Mouse (Mus musculus): Measurements from ENCODE around the gene Cib2. TPM values are rescaled to one million over a fixed set of nuclear protein-coding genes. Genes with fewer than 3 reads are reported as not detected.

Cib2 gene
- polyA plus RNA-seq, 1 experiment: 9.5 TPM

DNA sequence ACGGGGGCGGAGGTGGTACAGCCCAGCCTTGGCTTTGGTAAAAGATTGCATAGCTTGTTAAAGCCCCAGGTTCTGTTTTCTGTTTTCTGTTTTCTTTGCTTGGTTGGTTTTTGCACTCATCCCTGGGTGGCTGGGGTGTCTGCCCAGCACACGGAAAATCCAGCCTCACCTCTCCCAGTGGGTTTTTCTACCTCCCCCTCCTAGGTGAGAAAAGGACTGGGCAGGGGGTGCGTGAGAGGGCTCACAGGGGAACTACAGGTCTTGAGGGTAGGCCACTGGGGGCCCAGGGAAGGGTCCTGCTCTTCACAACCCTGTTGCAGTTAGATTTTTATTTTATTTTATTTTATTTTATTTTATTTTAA is 15.1 kb downstream of the Cib2 start:
- no peak for DNase-seq (ENCODE audit: low spot score)

DNA sequence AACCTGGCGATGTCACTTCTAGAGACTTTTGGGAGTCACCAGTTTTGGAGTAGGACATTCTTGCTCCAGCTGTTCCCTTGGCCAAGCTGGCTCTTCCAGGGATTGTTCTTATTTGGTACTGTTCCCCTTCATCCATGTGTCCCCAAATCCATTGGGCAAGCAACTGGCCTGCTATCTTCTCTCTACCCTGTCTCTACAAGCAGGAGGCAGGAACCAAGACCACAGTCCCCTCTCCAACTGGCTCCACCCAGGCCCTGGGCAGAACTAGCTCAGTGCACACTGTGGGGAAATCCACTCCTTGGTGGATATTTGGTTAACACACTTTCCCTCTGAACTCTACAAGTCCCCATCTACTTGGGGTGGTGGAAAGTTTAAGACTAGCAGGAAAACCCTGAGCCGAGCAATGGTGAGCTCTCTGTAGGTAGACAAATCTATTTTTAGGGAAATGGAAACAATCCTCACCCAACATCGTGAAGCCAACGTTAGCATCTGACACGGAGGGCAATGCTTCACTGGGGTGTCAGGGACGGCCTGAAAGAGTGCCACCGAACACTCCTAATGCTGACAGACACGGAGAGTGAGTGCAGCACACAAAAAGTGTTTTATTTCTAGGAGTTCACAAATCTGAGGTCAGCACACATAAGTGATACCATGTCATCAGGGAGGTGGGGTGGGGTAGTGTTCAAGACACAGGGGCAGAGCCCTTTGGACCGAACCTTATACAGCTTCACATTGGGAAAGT is 15.6 kb downstream of the Cib2 start:
- DNase-seq (ENCODE audit: low spot score): no peak

DNA sequence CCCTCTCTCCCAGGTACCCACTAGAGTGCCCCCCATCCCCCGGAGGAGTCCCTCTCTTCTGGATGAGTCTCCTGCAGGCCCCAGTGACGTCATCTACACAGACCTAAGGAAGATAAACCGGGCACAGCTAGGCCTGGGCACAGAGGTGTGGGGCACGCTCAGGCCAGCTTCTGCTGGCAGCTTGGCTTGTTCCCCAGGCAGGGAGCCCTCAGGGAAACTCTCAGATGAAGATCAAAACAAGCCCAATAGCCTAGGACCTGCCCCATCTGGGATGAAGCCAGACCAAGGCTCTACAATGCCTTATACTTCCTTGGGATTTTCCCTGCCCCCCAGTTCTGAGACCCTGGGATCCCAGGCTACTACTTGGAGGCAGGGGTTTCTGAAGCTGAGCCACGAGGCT is 19.2 kb downstream of the Cib2 start:
- DNase-seq (ENCODE audit: low spot score): no peak

DNA sequence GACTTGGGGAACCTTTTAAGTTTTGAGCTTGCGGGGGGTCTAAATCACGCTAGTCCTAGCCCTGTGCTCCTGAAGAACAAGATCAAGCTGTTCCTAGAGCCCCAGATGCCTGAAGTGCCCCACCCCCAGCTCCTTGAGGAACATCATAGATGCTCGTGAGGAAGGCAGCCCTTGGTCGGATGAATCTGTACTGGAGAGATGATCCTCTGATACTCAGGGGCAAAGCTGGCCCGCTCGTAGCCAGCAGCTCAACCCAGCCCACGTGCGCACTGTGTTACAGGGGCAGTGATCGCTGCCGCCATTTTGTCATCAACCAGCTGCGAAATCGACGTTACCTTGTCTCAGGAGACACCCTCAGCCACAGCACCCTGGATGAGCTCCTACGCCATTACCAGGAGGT is 21.3 kb downstream of the Cib2 start, which contains the start of gene Sh2d7:
Gene Sh2d7 (plus strand): TSS at position 301 of the 400 bp plus-strand sequence.
- DNase-seq (ENCODE audit: low spot score): no peak

DNA sequence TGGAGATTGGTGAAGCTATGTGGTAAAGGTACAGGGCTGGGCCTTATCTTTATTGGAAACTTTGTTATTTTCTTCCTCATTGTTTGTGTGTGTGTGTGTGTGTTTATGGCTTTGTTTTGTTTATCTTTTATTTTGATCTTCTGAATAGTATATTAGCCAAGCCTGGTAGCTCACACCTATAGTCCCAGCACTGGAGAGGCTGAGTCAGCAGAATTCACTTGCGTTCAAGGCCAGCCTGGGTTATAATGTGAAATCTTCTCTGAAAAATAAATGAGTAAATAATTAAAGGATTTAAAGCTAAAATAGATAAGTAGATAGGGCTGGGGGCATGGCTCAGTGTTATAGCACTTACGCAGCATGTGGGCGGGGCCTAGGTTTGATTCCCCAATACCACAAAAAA is 21.8 kb downstream of the Cib2 start:
- no peak for DNase-seq (ENCODE audit: low spot score)

DNA sequence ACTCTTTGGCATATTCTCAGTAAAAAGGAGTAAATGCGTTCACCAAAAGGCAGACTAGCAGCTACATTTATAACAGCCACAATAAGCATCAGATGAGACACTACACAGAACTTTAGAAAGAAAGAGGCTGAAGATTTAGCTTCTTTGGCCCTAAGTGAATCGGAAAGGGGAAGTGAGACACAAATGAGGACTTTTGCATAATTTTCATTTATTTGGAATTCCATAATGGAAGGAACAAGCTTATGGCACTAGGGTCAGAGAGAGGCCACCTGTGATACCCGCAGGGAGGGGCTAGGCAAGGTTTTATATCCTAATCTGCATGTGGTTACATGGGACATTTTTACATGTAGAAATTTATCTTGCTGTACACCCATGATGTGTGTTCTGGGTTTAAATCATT is 22.5 kb downstream of the Cib2 start:
- no peak for DNase-seq (ENCODE audit: low spot score)

DNA sequence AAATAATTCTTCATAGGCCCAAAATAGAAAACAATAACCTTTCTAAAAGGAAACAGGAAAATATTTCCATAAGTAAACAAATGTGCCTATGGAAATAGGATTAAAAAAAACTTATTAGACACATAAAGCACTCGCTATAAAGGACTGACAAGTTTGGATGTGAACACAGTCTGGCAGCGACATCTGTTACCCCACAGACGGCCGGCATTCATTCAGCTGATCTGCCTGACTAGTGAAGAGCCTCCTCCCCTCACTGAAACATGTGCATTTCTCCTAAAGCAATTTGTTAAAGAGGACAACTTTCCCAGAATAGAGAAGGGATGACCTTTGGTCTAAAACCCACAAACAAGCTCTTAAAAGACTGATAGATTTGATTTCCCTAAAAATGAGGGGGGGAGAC is 23.0 kb downstream of the Cib2 start:
- DNase-seq (ENCODE audit: low spot score): no peak

DNA sequence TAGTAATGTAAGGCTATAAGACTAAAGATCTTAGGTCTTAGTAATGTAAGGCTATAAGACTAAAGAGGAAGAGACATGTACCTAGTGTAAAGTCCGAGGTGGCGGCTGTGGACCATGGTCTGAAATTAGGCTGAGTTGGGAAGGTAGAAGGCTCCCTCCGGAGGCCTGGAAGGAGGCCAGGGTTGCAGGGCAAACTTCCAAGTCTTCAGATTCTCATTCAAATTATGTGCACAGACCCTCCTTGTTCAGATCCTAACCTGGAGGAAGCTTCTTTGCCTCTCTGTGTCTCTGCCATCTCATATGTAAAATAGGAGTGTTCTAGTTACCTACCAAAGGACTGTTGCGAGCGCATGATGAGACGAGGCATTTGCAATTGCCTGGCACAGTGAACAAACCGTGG is 23.8 kb downstream of the Cib2 start:
- DNase-seq (ENCODE audit: low spot score): no peak

DNA sequence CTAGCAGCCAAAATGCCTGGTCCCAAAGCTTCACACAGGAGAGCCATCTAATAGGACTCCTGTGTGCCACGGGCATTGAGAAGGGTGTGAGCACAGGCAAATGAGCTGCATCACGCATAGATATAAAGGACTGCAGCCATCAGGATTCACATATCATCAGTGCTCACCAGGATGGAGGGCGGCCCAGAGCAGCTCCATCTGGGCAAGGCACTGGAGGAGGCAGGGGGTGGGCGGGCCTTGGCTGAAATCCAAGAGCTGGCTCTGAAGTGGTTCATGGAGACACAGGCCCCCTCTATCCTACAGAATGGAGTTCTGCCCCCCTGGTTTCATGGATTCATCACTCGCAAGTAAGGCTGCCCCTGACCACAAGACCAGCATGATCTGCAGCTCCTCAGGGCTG is 26.0 kb downstream of the Cib2 start:
- DNase-seq (ENCODE audit: low spot score): no peak

DNA sequence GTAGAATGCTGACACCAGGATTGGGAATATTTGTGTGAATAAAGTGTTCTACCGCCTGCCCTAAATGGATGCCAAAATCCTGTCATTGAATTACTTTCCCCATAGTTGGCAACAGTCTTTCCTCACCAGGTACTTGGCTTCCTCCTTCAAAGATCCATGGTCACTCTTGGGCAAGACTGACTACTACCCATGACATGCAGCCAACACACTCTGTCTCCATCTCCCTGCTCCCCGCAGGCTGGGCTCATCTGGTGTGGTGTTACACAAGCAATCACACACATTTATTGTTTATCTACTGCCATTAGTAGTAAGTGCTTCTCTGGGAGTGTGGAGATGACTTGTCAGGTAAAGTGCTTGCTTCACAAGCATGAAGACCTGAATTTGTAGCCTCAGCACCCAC is 27.1 kb downstream of the Cib2 start:
- no peak for DNase-seq (ENCODE audit: low spot score)

DNA sequence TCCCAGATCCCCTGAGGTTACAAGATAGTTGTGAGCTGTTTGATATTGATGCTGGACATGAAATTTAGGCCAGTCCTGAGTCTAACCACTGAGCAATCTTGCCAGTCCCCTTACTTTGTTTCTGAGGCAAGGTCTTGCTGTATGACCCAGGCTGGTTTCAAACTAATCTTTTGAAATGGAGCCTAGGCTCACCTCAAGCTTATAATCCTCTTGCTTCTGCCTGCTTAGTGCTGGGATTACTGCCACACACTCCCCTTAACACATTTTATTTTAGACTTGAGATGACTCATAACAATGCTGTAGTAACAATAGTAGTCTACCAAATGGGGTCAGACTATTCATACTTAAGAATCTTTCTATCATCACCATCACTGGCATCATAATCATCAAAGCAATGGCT is 28.6 kb downstream of the Cib2 start:
- no peak for DNase-seq (ENCODE audit: low spot score)

DNA sequence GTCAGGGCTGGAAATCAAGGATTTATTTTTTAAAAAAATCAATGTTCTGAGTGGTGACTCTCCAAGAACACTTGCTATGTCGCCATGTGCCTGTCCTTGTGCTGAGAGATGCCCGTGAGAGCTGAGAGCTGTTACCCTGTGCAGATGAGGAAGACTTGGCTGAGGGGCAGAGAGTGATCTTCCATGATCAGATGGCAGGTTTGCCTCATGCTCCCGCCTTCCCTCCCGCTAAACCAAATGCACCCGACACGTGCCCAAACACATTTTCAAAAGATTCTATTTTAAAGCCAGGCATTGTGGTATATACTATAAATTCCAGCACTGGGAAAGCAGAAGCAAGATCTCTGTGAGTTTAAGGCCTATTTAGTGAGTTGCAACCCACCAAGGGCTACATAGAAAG is 29.2 kb downstream of the Cib2 start:
- DNase-seq (ENCODE audit: low spot score): no peak

DNA sequence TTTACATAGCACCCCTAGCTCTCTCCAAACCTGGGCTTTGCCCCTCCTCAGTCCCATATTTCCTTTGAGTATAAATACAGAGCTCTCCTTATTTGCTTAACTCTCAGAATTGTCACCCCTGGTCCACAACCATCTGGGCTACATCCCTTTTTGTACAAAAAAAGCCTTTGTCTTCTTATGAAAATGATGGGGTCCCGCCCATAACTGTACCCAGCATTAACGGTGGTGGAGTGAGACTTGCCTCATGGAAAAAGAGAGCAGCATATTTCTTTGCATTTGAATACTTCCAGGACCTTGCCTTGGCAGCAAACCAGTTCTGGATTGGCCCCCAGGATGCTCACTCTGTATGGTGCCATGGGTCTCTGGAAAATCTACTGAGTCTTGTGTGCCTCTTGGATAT is 30.1 kb downstream of the Cib2 start:
- no peak for DNase-seq (ENCODE audit: low spot score)

DNA sequence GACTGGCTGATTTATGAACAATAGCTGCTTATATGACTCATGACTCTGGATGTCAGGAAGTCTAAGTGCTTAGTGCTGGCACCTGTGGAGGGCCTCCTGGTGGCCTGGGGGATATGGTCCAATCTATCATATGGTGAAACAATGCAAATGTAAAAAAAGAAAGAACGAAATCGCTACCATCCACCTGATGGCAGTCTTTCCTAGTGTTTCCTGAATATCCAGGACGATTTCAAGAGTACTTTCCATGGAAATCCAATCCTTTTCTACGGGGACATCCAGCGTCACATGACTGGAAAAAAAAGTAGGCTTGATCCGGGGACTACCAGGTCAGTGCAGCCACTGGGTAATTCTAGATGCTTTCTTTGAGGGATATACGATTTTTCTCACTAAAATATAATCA is 32.3 kb downstream of the Cib2 start:
- no peak for DNase-seq (ENCODE audit: low spot score)

DNA sequence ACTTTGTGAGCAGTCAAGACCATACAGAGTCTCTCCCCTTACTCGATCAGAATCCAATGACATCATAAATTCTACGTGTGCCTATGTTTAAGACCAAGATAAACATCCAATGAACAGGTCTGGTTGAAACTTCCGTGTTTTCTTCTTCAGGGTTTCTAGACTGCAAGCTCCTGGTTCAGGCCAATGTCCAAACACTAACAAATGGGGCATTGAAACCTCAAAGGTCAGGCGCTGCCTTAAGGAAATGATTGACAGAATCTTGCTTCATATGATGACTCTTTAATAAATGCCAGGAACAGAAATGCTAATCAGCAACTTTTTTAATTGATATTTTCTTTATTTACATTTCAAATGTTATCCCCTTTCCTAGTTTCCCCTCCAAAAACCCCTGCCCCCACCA is 39.7 kb downstream of the Cib2 start:
- DNase-seq (ENCODE audit: low spot score): no peak

DNA sequence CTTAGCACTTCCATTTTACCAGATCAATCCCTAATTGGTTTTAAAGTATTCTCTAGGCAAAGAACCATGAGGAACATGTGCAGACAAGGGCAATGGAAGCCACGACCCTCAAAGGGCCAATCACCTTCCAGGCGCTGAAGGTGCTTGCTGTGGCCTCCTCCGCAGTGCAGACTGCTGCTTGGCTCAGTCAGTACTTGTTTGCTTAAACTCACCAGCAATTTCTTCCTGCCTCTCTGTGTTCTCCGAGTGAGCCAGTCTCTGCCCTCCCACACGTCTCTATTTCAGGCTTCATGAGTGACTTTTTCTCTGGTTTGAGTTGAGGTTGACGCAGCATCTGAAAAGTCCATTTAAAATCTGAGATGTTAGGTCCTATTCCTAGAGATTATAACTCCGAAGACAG is 41.1 kb downstream of the Cib2 start:
- DNase-seq (ENCODE audit: low spot score): no peak

DNA sequence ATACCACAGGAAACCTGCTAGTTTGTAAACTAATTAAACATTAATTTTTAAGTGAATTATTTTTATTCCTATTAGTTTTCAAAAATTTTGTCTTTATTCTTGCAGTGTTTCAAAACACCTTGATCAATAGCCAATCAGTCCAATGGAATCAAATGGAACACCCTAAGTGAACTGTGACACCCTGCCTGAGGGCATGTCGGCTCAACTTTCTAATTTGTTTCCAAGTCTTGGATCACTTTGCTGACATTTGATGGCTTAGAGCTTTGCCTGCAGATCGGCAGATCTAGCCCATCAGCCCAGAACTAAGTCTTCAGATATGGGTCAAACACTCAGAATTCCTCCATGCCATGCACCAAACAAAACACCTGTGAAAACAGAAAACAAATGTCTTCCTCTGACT is 44.0 kb downstream of the Cib2 start:
- DNase-seq (ENCODE audit: low spot score): no peak

DNA sequence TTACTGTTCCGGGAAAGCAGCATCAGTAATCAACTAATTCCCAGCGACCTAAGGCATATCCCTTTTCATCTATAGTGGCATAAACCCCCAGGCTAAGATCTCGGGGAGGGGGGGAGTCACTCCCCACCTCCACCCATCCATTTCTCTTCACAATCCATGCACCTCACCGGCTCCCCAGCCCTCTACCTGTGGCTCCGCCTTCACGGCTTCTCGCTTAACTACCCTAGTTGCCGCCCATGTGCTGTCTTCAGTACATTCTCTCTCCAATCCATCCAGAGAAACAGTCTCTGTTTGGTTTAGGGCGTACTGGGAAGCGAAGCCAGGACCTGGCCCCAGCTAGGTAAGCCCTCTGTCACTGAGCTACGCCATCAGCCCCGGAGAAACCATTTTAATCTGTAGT is 57.1 kb downstream of the Cib2 start:
- DNase-seq (ENCODE audit: low spot score): no peak

DNA sequence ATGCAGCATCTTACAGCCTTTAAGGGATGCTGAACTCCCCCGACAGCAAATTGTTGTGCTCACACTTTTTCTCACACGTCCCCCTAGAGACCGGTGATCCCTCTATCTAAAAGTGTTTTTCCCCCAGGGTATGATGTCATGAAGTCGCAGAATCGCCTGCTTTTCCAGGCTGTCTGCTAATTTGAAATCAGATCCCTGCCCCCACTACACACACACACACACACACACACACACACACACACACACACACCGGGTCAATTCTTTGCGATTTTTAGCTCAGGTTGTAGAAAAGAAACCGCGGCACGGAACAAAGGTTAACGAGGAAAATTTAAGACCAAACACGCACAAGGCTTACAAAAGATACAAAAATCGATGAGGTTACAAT is 57.9 kb downstream of the Cib2 start:
- DNase-seq (ENCODE audit: low spot score): no peak

DNA sequence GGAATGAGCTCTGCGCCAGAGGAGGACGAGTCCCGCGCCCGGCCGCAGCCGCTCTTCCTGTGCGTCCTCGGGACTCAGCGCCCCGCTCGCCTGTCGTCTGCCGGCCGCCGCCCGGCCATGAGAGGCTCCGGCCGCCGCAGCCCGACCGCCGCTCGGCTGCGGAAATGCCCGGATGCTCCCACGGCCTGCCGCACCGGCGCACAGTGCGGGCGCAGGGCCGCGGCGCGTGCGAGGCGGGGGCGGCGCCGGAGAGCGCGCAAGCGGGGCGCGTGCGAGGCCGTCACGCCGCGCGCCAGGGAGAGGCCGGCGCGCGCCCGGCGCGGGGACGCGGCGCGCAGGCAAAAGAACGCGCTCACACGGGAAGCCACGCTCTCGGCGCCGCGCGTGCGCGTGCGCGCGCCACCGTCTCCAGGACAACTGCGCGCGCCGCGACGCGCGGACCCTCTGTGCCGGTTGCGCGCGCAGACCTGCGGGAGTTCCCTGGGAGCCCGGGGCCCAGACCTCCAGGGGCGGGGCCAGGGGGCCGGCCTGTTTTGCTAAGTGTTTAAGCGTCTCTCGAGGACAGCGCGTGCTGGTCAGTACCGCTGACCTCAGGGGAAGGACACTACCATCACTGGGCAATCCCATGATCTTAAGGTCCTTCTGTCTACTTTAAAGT is 58.4 kb downstream of the Cib2 start, which contains the start of gene Dmxl2:
Gene Dmxl2 (minus strand): TSS at position 174 of the 658 bp plus-strand sequence.
- peak; percentile 66 for DNase-seq (ENCODE audit: low spot score)

DNA sequence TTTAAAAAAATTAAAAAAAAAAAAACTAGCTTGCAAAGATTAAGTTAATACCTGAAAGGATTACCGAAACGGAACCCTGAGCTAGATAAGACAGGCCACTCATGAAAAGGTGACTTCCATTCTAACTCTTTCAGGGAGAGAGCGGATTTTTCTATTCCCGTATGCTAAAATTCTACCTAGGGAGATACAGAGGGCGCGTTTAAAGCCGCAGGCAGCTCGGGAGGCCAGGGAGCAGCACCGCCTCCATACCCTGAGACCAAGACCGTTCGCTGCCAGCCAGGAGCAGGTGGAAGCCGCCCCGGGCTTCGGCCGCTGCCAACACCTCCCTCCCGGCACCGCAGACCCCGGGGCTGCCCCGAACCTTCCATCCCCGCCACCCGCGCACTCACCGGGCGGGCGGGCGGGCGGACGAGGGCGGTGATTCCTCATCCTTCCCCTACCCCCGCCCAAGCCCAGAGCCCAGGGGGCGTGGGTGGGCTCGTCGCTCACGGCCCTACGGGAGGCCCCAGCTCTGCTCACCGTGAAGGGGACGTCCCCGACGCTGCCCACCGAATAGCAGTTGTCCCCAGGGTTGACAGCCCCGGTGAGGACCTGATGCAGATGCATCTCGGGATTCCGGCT is 59.1 kb downstream of the Cib2 start:
- no peak for DNase-seq (ENCODE audit: low spot score)

DNA sequence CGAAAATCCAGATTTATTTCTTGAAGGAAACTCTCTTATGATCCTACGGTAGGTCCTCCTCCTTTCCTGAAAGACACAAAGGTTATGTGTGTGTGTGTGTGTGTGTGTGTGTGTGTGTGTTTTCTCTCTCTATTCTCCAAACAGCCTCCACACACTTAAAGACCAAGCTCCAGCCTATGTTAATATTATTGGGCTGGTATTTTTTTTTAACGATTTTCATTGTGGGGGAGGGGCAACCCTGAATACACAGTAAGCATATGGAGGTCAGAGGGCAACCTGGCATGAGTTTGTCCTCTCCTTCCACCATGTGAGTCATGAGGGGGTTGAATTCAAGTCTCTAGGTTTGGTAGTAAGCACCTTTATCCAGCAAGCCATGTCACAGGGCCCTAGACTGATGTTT is 60.2 kb downstream of the Cib2 start:
- no peak for DNase-seq (ENCODE audit: low spot score)

DNA sequence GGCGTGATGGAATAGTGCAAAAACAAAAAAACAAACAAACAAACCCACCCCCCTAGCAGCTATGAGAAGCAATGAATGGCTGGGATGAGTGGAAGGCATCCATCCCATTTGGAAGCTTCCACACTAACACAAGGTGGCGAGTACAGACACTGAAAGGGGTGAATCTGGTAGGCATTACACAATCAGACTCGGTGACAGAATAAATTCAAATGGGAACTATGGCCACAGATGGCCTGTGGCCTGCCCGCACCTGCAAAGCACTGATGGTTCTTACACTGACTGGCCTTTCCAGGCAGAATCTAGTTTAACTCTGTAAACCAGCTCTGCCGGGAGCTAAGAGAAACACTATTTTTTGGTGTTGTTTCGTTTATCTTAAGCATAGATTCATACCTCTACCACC is 60.7 kb downstream of the Cib2 start:
- DNase-seq (ENCODE audit: low spot score): no peak

Measured in urinary bladder, adult 2 months (tissue).